In genomic region chr13:96030368-96031223, GRCm38 (mm10) we compare ENCODE assay signal across 8 mouse cellular contexts. TPM values are rescaled to one million over a fixed set of nuclear protein-coding genes. Genes with fewer than 3 reads are reported as not detected.
DNase-seq lines count a peak whose midpoint lies in the region; ATAC-seq and TF ChIP-seq lines count a peak whose summit lies in the region.

No protein-coding gene starts in this region.

- H3K36me3 ChIP-seq in heart, embryonic 11.5 days (ENCODE audit: control insufficient read depth, insufficient read depth, low read length) = no peaks in the 10 kb centered on the region

- no peak overlapping the region for H3K9ac ChIP-seq in heart, embryonic 11.5 days (ENCODE audit: low read depth, low read length)

- peak; percentile 7 to 61 for DNase-seq in heart, adult 18-20 months
- DNase-seq in ES-CJ7 (ENCODE audit: low read depth, low spot score) = peak; percentile 56
- DNase-seq in cerebellum, adult 2 months = peak; percentile 27 to 51
- peak; percentile 65 to 67 for DNase-seq in frontal cortex, postnatal 25 days (ENCODE audit: low spot score in 2 of 2)
- DNase-seq in large intestine, adult 2 months (ENCODE audit: low read depth, low spot score) = peak; percentile 8
- peak; percentile 36 for DNase-seq in lung, postnatal 10 days
- peak; percentile 71 for DNase-seq in right cerebral cortex, postnatal 14 days

- TF ChIP-seq POLR2A in cerebellum, adult 2 months (IDR thresholded peaks at IDR 0.05; ENCODE audit: borderline replicate concordance, insufficient read depth, low read length) = no peak

- H3K27me3 ChIP-seq in heart, embryonic 11.5 days (ENCODE audit: control insufficient read depth, insufficient read depth, low read length) = no peaks in the 10 kb centered on the region
- no peaks in the 10 kb centered on the region for H3K27me3 ChIP-seq in cerebellum, adult 2 months (ENCODE audit: control insufficient read depth, insufficient read depth, low read length)

- H3K27ac ChIP-seq in heart, embryonic 11.5 days (ENCODE audit: low read depth, low read length) = no peak overlapping the region
- H3K27ac ChIP-seq in cerebellum, adult 2 months (ENCODE audit: insufficient read depth, low read length) = no peak overlapping the region

- no peak for ATAC-seq in heart, embryonic 11.5 days (replicated peaks; ENCODE audit: insufficient number of reproducible peaks, low FRiP score, low TSS enrichment)

- no peak overlapping the region for H3K4me2 ChIP-seq in heart, embryonic 11.5 days

- H3K9me3 ChIP-seq in heart, embryonic 11.5 days (replicated peaks; ENCODE audit: control insufficient read depth, low read length) = no peaks in the 10 kb centered on the region

- no peak overlapping the region for H3K4me3 ChIP-seq in heart, embryonic 11.5 days (ENCODE audit: low read depth, low read length)
- H3K4me3 ChIP-seq in cerebellum, adult 2 months (replicated peaks; ENCODE audit: insufficient read depth, low read depth, low read length) = no peak overlapping the region

- peak; percentile 88 for TF ChIP-seq CTCF in cerebellum, adult 2 months (IDR thresholded peaks at IDR 0.05; ENCODE audit: borderline replicate concordance, insufficient read depth, low read depth, low read length)

- H3K4me1 ChIP-seq in heart, embryonic 11.5 days (ENCODE audit: control insufficient read depth, insufficient read depth, low read length) = no peaks in the 10 kb centered on the region
- no peaks in the 10 kb centered on the region for H3K4me1 ChIP-seq in cerebellum, adult 2 months (ENCODE audit: control insufficient read depth, insufficient read depth, low read length)

- WGBS in heart, embryonic 11.5 days (ENCODE audit: insufficient replicate concordance) = 53% methylated on average over 19 of the region's 19 CpGs
- WGBS in cerebellum, adult 2 months = 67% methylated on average over 19 of the region's 19 CpGs
- WGBS in large intestine, adult 2 months = 62% methylated on average over 19 of the region's 19 CpGs

RNA-seq across cellular contexts. Expression of gene Gm20075, which starts 50.6 kb away (rescaled TPM):
- total RNA-seq in heart, adult 18-20 months (2021) = 10 to 100 TPM; 12.3 to 15.4 TPM
- polyA plus RNA-seq in heart, embryonic 11.5 days (2014; fragmentation: Nextera tagmentation; extraction: Ambion mirVana) = 30.8 and 31.3 TPM in 2 replicates
- 1.7 and 2.0 TPM in 2 replicates for polyA plus RNA-seq in cerebellum, adult 2 months (2012; rRNA removed)
- polyA plus RNA-seq in large intestine, adult 2 months (2012; rRNA removed) = 0.07 and 1.4 TPM in 2 replicates

RNA-seq across cellular contexts. Expression of gene Gm17190, which starts 51.3 kb away (rescaled TPM):
- total RNA-seq in heart, adult 18-20 months (2021) = not detected
- polyA plus RNA-seq in heart, embryonic 11.5 days (2014; fragmentation: Nextera tagmentation; extraction: Ambion mirVana) = not detected in 2 replicates
- polyA plus RNA-seq in cerebellum, adult 2 months (2012; rRNA removed) = not detected in 2 replicates
- not detected in 2 replicates for polyA plus RNA-seq in large intestine, adult 2 months (2012; rRNA removed)

Comparison
In these comparisons a context has a peak if more than half of its experiments do, and no peak if none do; other contexts are left out.
1. DNase-seq: peak in every context shown above with its lines; median percentile 71 in right cerebral cortex, postnatal 14 days; 66 in frontal cortex, postnatal 25 days; 56 in ES-CJ7; 39 in cerebellum, adult 2 months; 36 in lung, postnatal 10 days; 34 in heart, adult 18-20 months; 8 in large intestine, adult 2 months.
2. RNA of gene Gm20075, which starts 50.6 kb away (polyA plus RNA-seq): 30.8 to 31.3 TPM in heart, embryonic 11.5 days; 1.7 to 2.0 TPM in cerebellum, adult 2 months and 0.07 to 1.4 TPM in large intestine, adult 2 months; every median in the first group is over 10 times any median in the second.